Mouse (Mus musculus): Measurements from ENCODE around the gene Hmgn2.

GRCm38 (mm10) chr4:133967866-133968149, 642 bp downstream of the Hmgn2 start:
- TF ChIP-seq CTCF (IDR thresholded peaks at IDR 0.05): no peak
- TF ChIP-seq EP300 (IDR thresholded peaks at IDR 0.05; ENCODE audit: insufficient read depth, low read depth, low read length): no peak
